Mouse (Mus musculus): ENCODE results near the gene Zfp599. TPM values are rescaled to one million over a fixed set of nuclear protein-coding genes. Genes with fewer than 3 reads are reported as not detected.

Zfp599 gene
- polyA plus RNA-seq, 2 experiments: 0.63 to 1.5 TPM

DNA sequence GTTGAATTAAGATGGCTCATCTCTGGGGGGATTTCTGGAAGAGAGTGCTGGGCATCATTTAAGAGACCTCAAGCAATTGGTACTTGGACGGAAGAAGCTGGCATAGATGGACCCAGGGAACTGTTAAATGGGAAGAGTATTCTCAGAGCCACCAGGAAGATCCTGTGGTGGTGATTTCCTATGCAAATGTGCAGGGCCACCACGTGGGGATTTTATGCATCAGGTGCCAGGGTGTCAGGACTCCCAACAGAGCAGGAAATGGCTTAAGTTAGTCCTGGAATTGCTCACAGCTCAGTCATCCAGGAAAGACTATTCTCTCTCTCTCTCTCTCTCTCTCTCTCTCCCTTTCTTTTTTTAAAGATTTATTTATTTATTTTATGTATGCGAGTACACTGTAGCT, 43.0 kb downstream of the Zfp599 start:
- no peaks in the 10 kb centered on the region; a peak in 1 of 4 replicates for H3K4me1 ChIP-seq (replicated peaks; ENCODE audit: control insufficient read depth in 2 of 2, insufficient read depth in 2 of 2, low read length in 1 of 2)
- 38% methylated on average over 3 of the region's 3 CpGs for WGBS (ENCODE audit: insufficient replicate concordance)
- H3K9me3 ChIP-seq (ENCODE audit: control insufficient read depth, low read length): no peaks in the 10 kb centered on the region
- no peak for TF ChIP-seq EP300 (IDR thresholded peaks at IDR 0.05; ENCODE audit: low read depth)
- no peak for TF ChIP-seq CTCF (IDR thresholded peaks at IDR 0.05; ENCODE audit: low read depth)
- no peak overlapping the region for H3K9ac ChIP-seq (replicated peaks)
- ATAC-seq (ENCODE audit: insufficient read depth) (no peak), DNase-seq (ENCODE audit: low read depth in 3 of 3, low spot score in 3 of 3) (no peak)
- H3K4me2 ChIP-seq (ENCODE audit: low read depth): no peak overlapping the region
- H3K27me3 ChIP-seq (ENCODE audit: control insufficient read depth, insufficient read depth, low read length): no peaks in the 10 kb centered on the region
- H3K4me3 ChIP-seq (ENCODE audit: insufficient read depth in 1 of 2, low read depth in 2 of 2, low read length in 2 of 2): no peak overlapping the region
- H3K27ac ChIP-seq: no peak overlapping the region
- no peaks in the 10 kb centered on the region for H3K36me3 ChIP-seq (replicated peaks; ENCODE audit: control insufficient read depth, insufficient read depth, low read depth)

DNA sequence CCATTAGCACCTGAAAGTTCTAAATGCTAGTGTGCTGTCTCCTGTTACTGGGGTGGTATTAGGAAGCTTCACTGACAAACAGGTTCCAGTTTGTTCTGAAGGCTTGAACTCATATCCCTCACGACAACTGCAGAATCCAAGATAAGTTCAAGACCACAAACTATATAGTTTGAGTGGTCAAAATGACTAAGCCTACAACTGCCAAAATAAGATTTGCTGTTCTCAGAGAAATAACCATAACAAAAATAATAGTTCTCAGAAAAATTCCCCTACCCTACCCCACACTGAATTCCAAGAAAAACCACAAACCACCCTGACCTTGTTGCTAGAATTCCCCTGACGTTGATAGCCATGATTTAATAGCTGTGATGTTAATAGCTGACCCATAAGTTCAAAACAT, 45.1 kb downstream of the Zfp599 start:
- Histone ChIP-seq H3K9ac (replicated peaks) (no peak overlapping the region), H3K4me3 (ENCODE audit: insufficient read depth in 1 of 2, low read depth in 2 of 2, low read length in 2 of 2) (no peak overlapping the region), H3K9me3 (ENCODE audit: control insufficient read depth, low read length) (no peaks in the 10 kb centered on the region), H3K27me3 (ENCODE audit: control insufficient read depth, insufficient read depth, low read length) (no peaks in the 10 kb centered on the region), H3K36me3 (replicated peaks; ENCODE audit: control insufficient read depth, insufficient read depth, low read depth) (no peaks in the 10 kb centered on the region), H3K4me1 (replicated peaks; ENCODE audit: control insufficient read depth in 2 of 2, insufficient read depth in 2 of 2, low read length in 1 of 2) (no peaks in the 10 kb centered on the region; a peak in 1 of 4 replicates), H3K4me2 (ENCODE audit: low read depth) (no peak overlapping the region), H3K27ac (no peak overlapping the region)
- DNase-seq (ENCODE audit: low read depth in 3 of 3, low spot score in 3 of 3) (peak in 1 of 3 experiments; percentile 16), ATAC-seq (ENCODE audit: insufficient read depth) (no peak)
- 21% methylated on average over 2 of the region's 2 CpGs for WGBS (ENCODE audit: insufficient replicate concordance)
- TF ChIP-seq CTCF (IDR thresholded peaks at IDR 0.05; ENCODE audit: low read depth): no peak
- TF ChIP-seq EP300 (IDR thresholded peaks at IDR 0.05; ENCODE audit: low read depth): no peak

DNA sequence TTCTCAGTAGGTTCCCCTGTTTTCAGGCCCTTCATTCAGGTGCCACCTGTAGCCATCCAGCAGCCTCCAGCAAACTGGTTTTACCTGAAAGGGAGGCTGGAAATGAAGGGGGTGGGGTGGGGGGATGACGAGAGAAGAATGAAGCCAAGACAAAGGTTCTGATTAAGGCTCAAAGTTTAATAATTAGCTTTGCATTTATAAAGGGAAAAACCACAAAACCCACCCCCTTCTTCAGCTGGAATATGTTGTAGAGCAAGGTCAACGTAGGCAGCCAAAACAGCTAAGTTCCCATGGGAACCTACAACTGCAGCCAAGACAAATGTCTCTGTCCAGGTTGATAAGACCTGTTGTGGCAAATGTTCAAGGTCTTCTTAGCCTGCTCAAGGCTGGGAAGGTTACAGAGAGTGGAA, 45.9 kb downstream of the Zfp599 start:
- Histone ChIP-seq H3K27ac (no peak overlapping the region), H3K27me3 (ENCODE audit: control insufficient read depth, insufficient read depth, low read length) (no peaks in the 10 kb centered on the region), H3K4me2 (ENCODE audit: low read depth) (no peak overlapping the region), H3K4me1 (replicated peaks; ENCODE audit: control insufficient read depth in 2 of 2, insufficient read depth in 2 of 2, low read length in 1 of 2) (no peaks in the 10 kb centered on the region; a peak in 1 of 4 replicates), H3K9me3 (ENCODE audit: control insufficient read depth, low read length) (no peaks in the 10 kb centered on the region), H3K4me3 (ENCODE audit: insufficient read depth in 1 of 2, low read depth in 2 of 2, low read length in 2 of 2) (no peak overlapping the region), H3K36me3 (replicated peaks; ENCODE audit: control insufficient read depth, insufficient read depth, low read depth) (no peaks in the 10 kb centered on the region), H3K9ac (replicated peaks) (no peak overlapping the region)
- ATAC-seq (ENCODE audit: insufficient read depth) (no peak), DNase-seq (ENCODE audit: low read depth in 3 of 3, low spot score in 3 of 3) (no peak)
- TF ChIP-seq CTCF (IDR thresholded peaks at IDR 0.05; ENCODE audit: low read depth): no peak
- 34% methylated on average over 2 of the region's 2 CpGs for WGBS (ENCODE audit: insufficient replicate concordance)

Other genes starting within 250 kb of the Zfp599 start
- 0.01 and 0.22 TPM in 2 replicates for gene Elavl3, start 207.9 kb downstream of the Zfp599 start, polyA plus RNA-seq (2012; rRNA removed)
- gene Elavl3, start 207.9 kb downstream of the Zfp599 start, polyA plus RNA-seq (2014; fragmentation: Nextera tagmentation; extraction: Ambion mirVana): not detected in 2 replicates
- gene Gm49318, start 188.6 kb downstream of the Zfp599 start, polyA plus RNA-seq (2012; rRNA removed): not detected in 2 replicates
- not detected in 2 replicates for gene Gm49318, start 188.6 kb downstream of the Zfp599 start, polyA plus RNA-seq (2014; fragmentation: Nextera tagmentation; extraction: Ambion mirVana)
- 6.6 and 8.0 TPM in 2 replicates for gene Zfp653, start 188.5 kb downstream of the Zfp599 start, polyA plus RNA-seq (2012; rRNA removed)
- 2.4 and 3.1 TPM in 2 replicates for gene Zfp653, start 188.5 kb downstream of the Zfp599 start, polyA plus RNA-seq (2014; fragmentation: Nextera tagmentation; extraction: Ambion mirVana)
- gene Ecsit, start 174.5 kb downstream of the Zfp599 start, polyA plus RNA-seq (2012; rRNA removed): 14.6 and 14.7 TPM in 2 replicates
- gene Ecsit, start 174.5 kb downstream of the Zfp599 start, polyA plus RNA-seq (2014; fragmentation: Nextera tagmentation; extraction: Ambion mirVana): 16.8 and 19.9 TPM in 2 replicates
- gene Cnn1, start 160.7 kb downstream of the Zfp599 start, polyA plus RNA-seq (2012; rRNA removed): 0.17 and 0.91 TPM in 2 replicates
- gene Cnn1, start 160.7 kb downstream of the Zfp599 start, polyA plus RNA-seq (2014; fragmentation: Nextera tagmentation; extraction: Ambion mirVana): 0.09 and 0.44 TPM in 2 replicates
- gene Elof1, start 142.7 kb downstream of the Zfp599 start, polyA plus RNA-seq (2012; rRNA removed): 59.5 and 72.5 TPM in 2 replicates
- gene Elof1, start 142.7 kb downstream of the Zfp599 start, polyA plus RNA-seq (2014; fragmentation: Nextera tagmentation; extraction: Ambion mirVana): 98.2 and 102 TPM in 2 replicates
- gene Acp5, start 124.2 kb downstream of the Zfp599 start, polyA plus RNA-seq (2012; rRNA removed): 181 and 203 TPM in 2 replicates
- 195 and 196 TPM in 2 replicates for gene Acp5, start 124.2 kb downstream of the Zfp599 start, polyA plus RNA-seq (2014; fragmentation: Nextera tagmentation; extraction: Ambion mirVana)
- 17.5 and 26.4 TPM in 2 replicates for gene Pigyl, start 103.0 kb downstream of the Zfp599 start, polyA plus RNA-seq (2012; rRNA removed)
- 41.5 and 42.1 TPM in 2 replicates for gene Pigyl, start 103.0 kb downstream of the Zfp599 start, polyA plus RNA-seq (2014; fragmentation: Nextera tagmentation; extraction: Ambion mirVana)
- not detected in 2 replicates for gene Zfp872, start 71.8 kb downstream of the Zfp599 start, polyA plus RNA-seq (2012; rRNA removed)
- gene Zfp872, start 71.8 kb downstream of the Zfp599 start, polyA plus RNA-seq (2014; fragmentation: Nextera tagmentation; extraction: Ambion mirVana): not detected in 2 replicates
- gene Zfp809, start 34.2 kb downstream of the Zfp599 start, polyA plus RNA-seq (2012; rRNA removed): 2.8 and 4.7 TPM in 2 replicates
- 6.0 and 6.5 TPM in 2 replicates for gene Zfp809, start 34.2 kb downstream of the Zfp599 start, polyA plus RNA-seq (2014; fragmentation: Nextera tagmentation; extraction: Ambion mirVana)
- 1.5 and 2.2 TPM in 2 replicates for gene Zfp810, start 47.8 kb upstream of the Zfp599 start, polyA plus RNA-seq (2012; rRNA removed)
- gene Zfp810, start 47.8 kb upstream of the Zfp599 start, polyA plus RNA-seq (2014; fragmentation: Nextera tagmentation; extraction: Ambion mirVana): 1.9 and 2.0 TPM in 2 replicates
- 13.8 and 20.1 TPM in 2 replicates for gene Anln, start 129.3 kb upstream of the Zfp599 start, polyA plus RNA-seq (2012; rRNA removed)
- 27.0 and 31.2 TPM in 2 replicates for gene Anln, start 129.3 kb upstream of the Zfp599 start, polyA plus RNA-seq (2014; fragmentation: Nextera tagmentation; extraction: Ambion mirVana)
- gene 9530077C05Rik, start 151.6 kb upstream of the Zfp599 start, polyA plus RNA-seq (2012; rRNA removed): 0.89 and 1.1 TPM in 2 replicates
- gene 9530077C05Rik, start 151.6 kb upstream of the Zfp599 start, polyA plus RNA-seq (2014; fragmentation: Nextera tagmentation; extraction: Ambion mirVana): 1.5 and 1.8 TPM in 2 replicates
- gene Gm17545, start 194.4 kb upstream of the Zfp599 start, polyA plus RNA-seq (2012; rRNA removed): not detected in 2 replicates
- gene Gm17545, start 194.4 kb upstream of the Zfp599 start, polyA plus RNA-seq (2014; fragmentation: Nextera tagmentation; extraction: Ambion mirVana): not detected in 2 replicates
- gene Rp9, start 209.8 kb upstream of the Zfp599 start, polyA plus RNA-seq (2012; rRNA removed): 15.8 and 32.5 TPM in 2 replicates
- gene Rp9, start 209.8 kb upstream of the Zfp599 start, polyA plus RNA-seq (2014; fragmentation: Nextera tagmentation; extraction: Ambion mirVana): 34.1 and 37.2 TPM in 2 replicates
- 2.2 and 2.6 TPM in 2 replicates for gene Bbs9, start 215.8 kb upstream of the Zfp599 start, polyA plus RNA-seq (2012; rRNA removed)
- 2.3 and 3.0 TPM in 2 replicates for gene Bbs9, start 215.8 kb upstream of the Zfp599 start, polyA plus RNA-seq (2014; fragmentation: Nextera tagmentation; extraction: Ambion mirVana)